Mouse (Mus musculus) limb, embryonic 11.5 days (tissue): Measurements from ENCODE around the gene Wdcp. TPM values are rescaled to one million over a fixed set of nuclear protein-coding genes. Genes with fewer than 3 reads are reported as not detected.

Experiments
- ATAC-seq: fragments of 200-750 bp; cut with Nextera tagmentation; 2 replicates; pipeline ENCODE4 v1.8.0; 2017; ENCODE audit warnings: low read depth; ENCODE audit not compliant: insufficient number of reproducible peaks, low FRiP score, low TSS enrichment
- DNase-seq: peaks from one replicate; pipeline ENCODE4 v3.0.0-alpha.2; 2015; ENCODE audit warnings: low spot score
- H3K27ac ChIP-seq: fragments of 300-500 bp; sonication (generic); replicated peaks from 2 replicates; pipeline ENCODE4 v1.5.1; 2014; ENCODE audit warnings: low read depth, mild to moderate bottlenecking, low read length
- H3K27me3 ChIP-seq: fragments of 300-500 bp; sonication (generic); 2 replicates; pipeline ENCODE4 v1.6.1; 2014; ENCODE audit warnings: mild to moderate bottlenecking, low read length, mixed read lengths; ENCODE audit not compliant: control insufficient read depth, insufficient read depth
- H3K36me3 ChIP-seq: fragments of 300-500 bp; sonication (generic); 2 replicates; pipeline ENCODE4 v1.6.1; 2014; ENCODE audit warnings: mild to moderate bottlenecking, low read length, moderate library complexity, mixed read lengths; ENCODE audit not compliant: control insufficient read depth, insufficient read depth
- H3K4me1 ChIP-seq: fragments of 300-500 bp; sonication (generic); 2 replicates; pipeline ENCODE4 v1.6.1; 2014; ENCODE audit warnings: low read length, mixed read lengths; ENCODE audit not compliant: control insufficient read depth, insufficient read depth
- H3K4me2 ChIP-seq: fragments of 300-500 bp; sonication (generic); 2 replicates; pipeline ENCODE4 v1.6.1; 2014; ENCODE audit warnings: low read depth, mild to moderate bottlenecking, moderate library complexity; ENCODE audit not compliant: severe bottlenecking
- H3K4me3 ChIP-seq: fragments of 300-500 bp; sonication (generic); 2 replicates; pipeline ENCODE4 v1.5.1; 2014; ENCODE audit warnings: low read depth, low read length
- H3K9ac ChIP-seq: fragments of 300-500 bp; sonication (generic); 2 replicates; pipeline ENCODE4 v1.6.1; 2014; ENCODE audit warnings: mild to moderate bottlenecking, low read length
- H3K9me3 ChIP-seq: fragments of 300-500 bp; sonication (generic); 2 replicates; pipeline ENCODE4 v1.6.1; 2016; ENCODE audit warnings: low read length; ENCODE audit not compliant: control insufficient read depth
- WGBS: fragments of 180-500 bp; shearing (Covaris S2); extraction: QIAGEN DNeasy Blood & Tissue Kit; methylation state at CpG from one replicate; pipeline ENCODE4 v1.1.7; 2014; 5-methylcytosine and 5-hydroxymethylcytosine counted together
- polyA plus RNA-seq: library from polyadenylated mRNA; unstranded; fragments of >200 nt; fragmentation: Nextera tagmentation; extraction: Ambion mirVana; gene quantifications from 2 replicates; pipeline ENCODE4 v1.2.1, GENCODE M21; 2014

Gene Wdcp
- polyA plus RNA-seq, 1 experiment from 2014 or later: 22.6 TPM

DNA sequence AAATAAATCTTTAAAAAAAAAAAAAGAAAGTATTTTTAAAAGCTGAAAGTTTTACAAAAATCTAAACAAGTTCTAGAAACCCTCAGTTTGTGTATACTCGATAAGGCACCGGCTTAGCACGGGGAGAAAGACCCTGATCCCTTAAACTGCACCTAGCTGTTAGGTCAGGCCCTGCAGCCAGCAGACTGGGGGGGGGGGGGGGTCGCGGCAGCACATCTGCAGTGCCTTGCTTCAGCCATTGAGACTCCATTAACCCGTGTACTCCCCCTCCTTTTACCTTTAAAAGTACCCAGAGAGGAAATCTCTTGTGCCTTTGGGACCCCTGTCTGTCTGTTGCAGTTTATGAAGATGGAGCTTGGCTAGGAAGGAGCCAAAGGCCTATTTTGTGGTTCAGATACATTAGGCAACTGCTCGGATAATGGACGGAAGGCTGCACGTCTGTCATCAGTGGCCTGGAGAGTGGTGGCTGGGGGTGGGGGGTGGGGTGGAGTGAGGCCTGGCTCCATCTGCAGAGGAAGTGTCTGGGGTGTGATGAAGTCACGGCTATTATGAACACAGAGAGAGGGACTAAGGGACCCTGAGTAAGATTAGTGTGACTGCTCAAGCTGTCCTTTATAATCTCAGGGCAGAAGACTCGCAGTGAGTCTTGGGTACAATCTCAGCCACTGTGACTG lies 16.3 kb downstream of the Wdcp start:
- Histone ChIP-seq H3K9ac (no peak overlapping the region), H3K27me3 (no peaks in the 10 kb centered on the region), H3K4me1 (no peaks in the 10 kb centered on the region), H3K9me3 (no peaks in the 10 kb centered on the region; the same call in 1 of the 2 replicates), H3K36me3 (peaks cover 4% of the 10 kb centered on the region; the same call in 1 of the 2 replicates), H3K27ac (no peak overlapping the region), H3K4me3 (no peak overlapping the region), H3K4me2 (no peak overlapping the region)
- DNase-seq (no peak), ATAC-seq (no peak; the same call in 1 of the 2 replicates)
- WGBS: 50% methylated on average over 11 of the region's 11 CpGs

DNA sequence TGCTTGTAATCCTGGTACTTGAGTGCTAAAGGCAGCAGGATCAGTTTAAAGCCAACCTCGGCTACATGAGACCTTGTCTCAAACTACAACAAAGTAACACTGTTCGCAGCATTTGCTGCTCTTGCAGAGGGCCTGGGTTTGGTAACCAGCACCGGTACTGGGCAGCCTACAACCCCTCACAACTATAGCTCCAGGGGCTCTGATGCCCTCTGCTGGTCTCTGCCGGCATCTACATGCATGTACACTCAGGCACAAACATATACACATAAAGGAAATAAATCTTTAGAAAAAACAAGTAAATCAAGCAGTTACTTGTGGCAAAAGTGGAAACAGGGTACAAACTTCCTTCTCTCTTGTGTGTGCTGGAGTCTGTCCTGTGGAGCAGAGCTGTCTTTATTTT lies 19.6 kb downstream of the Wdcp start:
- DNase-seq: no peak
- no peak overlapping the region for H3K9ac ChIP-seq
- H3K36me3 ChIP-seq: no peaks in the 10 kb centered on the region
- no peak overlapping the region for H3K27ac ChIP-seq
- H3K4me3 ChIP-seq: no peak overlapping the region
- ATAC-seq: no peak
- no peak overlapping the region for H3K4me2 ChIP-seq
- H3K9me3 ChIP-seq: no peaks in the 10 kb centered on the region
- no peaks in the 10 kb centered on the region for H3K4me1 ChIP-seq
- 87% methylated on average over 4 of the region's 4 CpGs for WGBS
- no peaks in the 10 kb centered on the region for H3K27me3 ChIP-seq

DNA sequence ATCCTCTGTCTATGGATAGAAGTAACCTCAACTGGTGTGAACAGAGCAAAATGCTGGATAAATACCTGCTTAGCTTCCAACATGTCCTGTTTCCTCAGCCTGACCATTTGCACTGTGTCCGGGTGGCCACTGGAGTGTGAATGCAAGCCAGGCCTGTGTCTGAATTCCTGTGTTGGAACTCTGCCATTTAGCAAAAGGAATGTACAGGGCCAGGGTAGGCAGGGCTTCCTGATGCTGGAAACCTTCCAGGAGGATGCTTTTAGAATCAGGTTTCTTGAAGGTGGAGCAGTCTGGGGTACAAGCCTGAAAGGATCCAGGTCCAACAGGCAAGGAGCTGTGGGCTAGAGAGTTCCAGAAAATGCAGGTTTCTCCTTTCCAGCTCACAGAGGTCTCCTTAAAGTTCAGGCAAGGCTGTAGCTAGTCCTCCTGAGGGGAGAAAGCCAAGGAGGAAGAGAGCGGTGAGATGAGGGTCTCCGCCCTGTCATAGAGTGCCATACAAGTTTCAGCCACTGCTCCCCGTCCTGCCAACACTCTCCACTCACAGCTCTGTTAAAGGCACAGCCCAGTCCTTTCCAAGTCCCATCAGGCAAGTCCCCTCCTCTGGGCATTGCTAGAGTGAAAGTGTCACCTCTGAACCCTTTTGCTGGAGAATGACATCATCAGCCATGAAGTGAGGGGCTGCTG lies 20.7 kb downstream of the Wdcp start:
- no peaks in the 10 kb centered on the region for H3K9me3 ChIP-seq
- no peaks in the 10 kb centered on the region for H3K27me3 ChIP-seq
- no peaks in the 10 kb centered on the region for H3K36me3 ChIP-seq
- H3K9ac ChIP-seq: no peak overlapping the region
- H3K4me2 ChIP-seq: no peak overlapping the region
- H3K4me3 ChIP-seq: no peak overlapping the region
- DNase-seq (no peak), ATAC-seq (no peak)
- H3K4me1 ChIP-seq: no peaks in the 10 kb centered on the region
- no peak overlapping the region for H3K27ac ChIP-seq
- 80% methylated on average over 4 of the region's 4 CpGs for WGBS

DNA sequence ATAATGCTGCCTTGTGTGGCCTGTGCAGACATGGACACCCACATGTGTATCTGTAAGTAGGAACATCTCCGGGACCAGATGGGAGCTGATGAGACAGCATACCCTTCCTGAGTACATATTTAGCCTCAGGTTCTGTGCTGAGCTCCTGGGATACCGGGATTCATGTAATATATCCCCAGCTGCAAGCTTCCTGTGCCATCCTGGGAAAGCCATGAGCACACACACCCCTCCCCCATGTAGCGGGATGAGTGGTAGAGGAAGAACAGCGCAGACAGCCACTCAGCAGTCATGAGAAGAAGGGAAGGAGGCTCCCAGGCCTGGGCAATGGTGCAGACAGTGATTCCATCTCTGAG lies 21.2 kb downstream of the Wdcp start:
- H3K4me3 ChIP-seq: no peak overlapping the region
- no peak overlapping the region for H3K9ac ChIP-seq
- H3K4me2 ChIP-seq: no peak overlapping the region
- no peaks in the 10 kb centered on the region; the same call in 1 of the 2 replicates for H3K36me3 ChIP-seq
- DNase-seq (no peak), ATAC-seq (no peak)
- H3K27ac ChIP-seq: no peak overlapping the region
- WGBS: 82% methylated on average over 4 of the region's 4 CpGs
- H3K27me3 ChIP-seq: no peaks in the 10 kb centered on the region
- H3K4me1 ChIP-seq: no peaks in the 10 kb centered on the region
- H3K9me3 ChIP-seq: no peaks in the 10 kb centered on the region

DNA sequence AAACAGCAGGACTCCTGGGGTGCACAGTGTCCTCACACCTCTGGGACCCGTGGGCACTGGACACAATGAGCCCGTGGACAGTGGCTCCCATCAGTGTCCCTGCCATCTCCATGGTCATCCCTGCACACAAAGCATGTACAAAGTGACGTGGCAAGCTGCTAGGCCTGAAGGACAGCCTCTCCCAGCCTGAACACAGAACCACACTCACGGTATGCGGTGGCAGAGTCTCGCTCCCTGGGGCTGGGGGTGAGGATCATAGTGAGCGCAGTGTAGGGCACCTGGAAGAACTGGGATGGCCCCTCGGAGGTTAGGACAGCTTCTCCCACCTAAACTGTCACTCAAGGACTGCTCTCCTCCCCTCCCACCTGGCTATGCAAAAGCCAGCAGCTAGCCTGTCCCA lies 25.8 kb downstream of the Wdcp start:
- no peak overlapping the region for H3K9ac ChIP-seq
- H3K27ac ChIP-seq: no peak overlapping the region
- 0 out of 2 replicates have a peak, but pooled peaks cover 2% of the 10 kb centered on the region for H3K27me3 ChIP-seq
- 71% methylated on average over 8 of the region's 8 CpGs for WGBS
- DNase-seq: no peak
- ATAC-seq: no peak
- no peak overlapping the region for H3K4me3 ChIP-seq
- no peaks in the 10 kb centered on the region; the same call in 1 of the 2 replicates for H3K36me3 ChIP-seq
- no peaks in the 10 kb centered on the region for H3K9me3 ChIP-seq
- no peak overlapping the region for H3K4me2 ChIP-seq
- H3K4me1 ChIP-seq: peaks cover 3% of the 10 kb centered on the region

DNA sequence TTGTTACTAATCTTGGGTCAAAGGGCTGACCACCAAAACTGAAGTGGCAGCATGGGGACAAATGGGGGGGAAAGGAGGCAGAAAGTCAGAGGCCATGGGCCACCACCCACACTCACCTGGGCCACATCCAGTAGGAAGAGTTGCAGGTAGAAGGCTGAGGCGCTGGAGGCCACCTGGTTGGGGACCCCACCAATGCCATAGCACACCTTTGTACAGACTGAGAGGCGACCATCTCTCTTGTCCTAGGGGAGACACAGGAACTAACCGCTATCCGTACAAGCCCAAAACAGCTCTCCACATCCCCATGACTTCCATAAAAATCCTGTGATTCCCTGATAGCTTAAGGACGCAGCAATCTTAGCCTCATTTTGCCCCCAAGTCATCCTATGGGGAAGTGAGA lies 28.2 kb downstream of the Wdcp start:
- H3K4me2 ChIP-seq: no peak overlapping the region
- DNase-seq (no peak), ATAC-seq (no peak)
- peaks cover 4% of the 10 kb centered on the region for H3K4me1 ChIP-seq
- H3K27me3 ChIP-seq: 0 out of 2 replicates have a peak, but pooled peaks cover 2% of the 10 kb centered on the region
- no peaks in the 10 kb centered on the region; the same call in 1 of the 2 replicates for H3K36me3 ChIP-seq
- H3K4me3 ChIP-seq: no peak overlapping the region
- no peaks in the 10 kb centered on the region for H3K9me3 ChIP-seq
- H3K27ac ChIP-seq: no peak overlapping the region
- no peak overlapping the region for H3K9ac ChIP-seq
- WGBS: 93% methylated on average over 5 of the region's 5 CpGs

DNA sequence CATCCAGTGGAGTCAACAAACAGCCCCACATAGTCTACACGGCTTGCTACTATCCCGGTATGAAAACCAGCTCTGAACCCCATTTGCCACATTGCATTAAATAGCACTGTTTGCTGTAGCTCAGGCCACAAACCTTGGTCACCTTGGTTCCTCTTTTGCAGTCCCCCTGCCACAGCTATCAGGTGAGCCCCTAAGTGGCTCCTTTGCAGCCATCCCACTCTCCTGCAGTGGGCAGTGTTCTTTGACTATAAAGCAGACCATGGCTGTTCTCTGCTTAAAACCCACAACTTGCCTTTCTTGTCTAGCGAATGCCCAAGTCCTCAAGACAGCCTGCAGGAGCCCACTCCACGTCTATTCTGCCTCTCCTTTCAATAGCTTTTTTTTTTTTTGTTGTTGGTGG lies 29.2 kb downstream of the Wdcp start:
- Histone ChIP-seq H3K9ac (no peak overlapping the region), H3K4me1 (peaks cover 4% of the 10 kb centered on the region), H3K4me2 (no peak overlapping the region), H3K4me3 (no peak overlapping the region), H3K27ac (no peak overlapping the region), H3K9me3 (no peaks in the 10 kb centered on the region), H3K36me3 (no peaks in the 10 kb centered on the region; the same call in 1 of the 2 replicates), H3K27me3 (0 out of 2 replicates have a peak, but pooled peaks cover 2% of the 10 kb centered on the region)
- WGBS: 67% methylated on average over 4 of the region's 4 CpGs
- DNase-seq: no peak
- ATAC-seq: no peak

DNA sequence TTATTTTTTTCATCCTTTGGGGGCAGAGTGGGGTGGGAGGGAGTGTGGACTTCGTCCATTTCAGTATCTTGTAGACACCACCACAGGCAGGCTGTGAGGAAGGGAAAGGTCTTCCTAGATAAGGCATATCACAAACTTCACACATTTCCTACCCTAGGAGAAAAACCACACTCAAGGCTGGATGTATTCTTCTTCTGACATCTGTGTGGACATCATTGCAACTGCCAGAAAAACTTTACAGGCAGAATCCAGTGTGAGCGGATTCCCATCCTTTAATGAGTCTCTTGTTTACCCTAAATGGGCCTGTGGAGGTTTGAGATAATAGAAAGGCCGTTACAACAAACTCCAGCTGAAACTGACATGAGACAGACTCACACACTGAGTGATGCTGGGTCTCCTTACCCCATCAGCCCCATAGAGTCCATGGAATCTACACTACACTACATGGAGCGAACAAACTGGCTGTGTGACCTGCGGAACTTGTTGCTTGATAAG lies 29.9 kb downstream of the Wdcp start:
- ATAC-seq (no peak), DNase-seq (no peak)
- H3K4me1 ChIP-seq: peaks cover 4% of the 10 kb centered on the region
- H3K4me3 ChIP-seq: no peak overlapping the region
- 78% methylated on average over 5 of the region's 5 CpGs for WGBS
- no peak overlapping the region for H3K27ac ChIP-seq
- H3K9me3 ChIP-seq: no peaks in the 10 kb centered on the region
- H3K27me3 ChIP-seq: 0 out of 2 replicates have a peak, but pooled peaks cover 2% of the 10 kb centered on the region
- no peak overlapping the region for H3K4me2 ChIP-seq
- H3K9ac ChIP-seq: no peak overlapping the region
- H3K36me3 ChIP-seq: no peaks in the 10 kb centered on the region; the same call in 1 of the 2 replicates
